Mouse (Mus musculus): Measurements from ENCODE around the gene Trio. TPM values are rescaled to one million over a fixed set of nuclear protein-coding genes. Genes with fewer than 3 reads are reported as not detected.

Trio gene
- polyA plus RNA-seq, 1 experiment from 2014 or later: 39.5 TPM

DNA sequence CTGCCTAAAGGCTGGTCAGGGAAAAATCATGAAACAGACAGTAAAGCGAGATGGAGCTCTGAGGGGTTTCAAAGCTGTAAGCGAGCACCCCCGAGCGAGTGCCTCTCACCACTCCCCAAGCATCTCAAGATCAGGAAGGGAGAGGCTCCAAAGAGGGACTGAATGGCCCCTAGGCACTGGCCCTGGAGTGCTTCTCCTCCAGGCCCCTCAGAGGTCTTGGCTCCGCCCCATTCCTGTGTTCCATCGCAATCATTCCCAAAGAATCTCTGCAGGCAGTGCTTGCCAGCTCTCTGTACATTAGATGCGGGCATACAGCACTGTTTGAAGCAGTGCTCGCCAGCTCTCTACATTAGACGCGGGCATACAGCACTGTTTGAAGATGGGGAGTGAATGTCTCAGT, 219.4 kb downstream of the Trio start:
- H3K36me3 ChIP-seq: peaks cover 59% of the 10 kb centered on the region
- WGBS: 71% methylated on average over 10 of the region's 10 CpGs

GRCm38 (mm10) chr15:27805654-27806053, 220.0 kb downstream of the Trio start:
- H3K4me2 ChIP-seq: no peak overlapping the region
- H3K9ac ChIP-seq: no peak overlapping the region
- no peak for ATAC-seq (ENCODE audit: low FRiP score)
- peaks cover 52% of the 10 kb centered on the region for H3K4me1 ChIP-seq (replicated peaks)
- no peaks in the 10 kb centered on the region for H3K9me3 ChIP-seq
- H3K4me3 ChIP-seq: no peak overlapping the region
- no peaks in the 10 kb centered on the region for H3K27me3 ChIP-seq
- WGBS: 92% methylated on average over 16 of the region's 16 CpGs
- H3K27ac ChIP-seq: 0 out of 2 replicates have a peak overlapping the region, but pooled peaks have one; percentile 3
- H3K36me3 ChIP-seq: peaks cover 59% of the 10 kb centered on the region

More for the DNA sequence above, 219.4 kb downstream of the Trio start:
- no peak overlapping the region for H3K4me2 ChIP-seq
- no peak overlapping the region for H3K4me3 ChIP-seq
- H3K9me3 ChIP-seq: no peaks in the 10 kb centered on the region
- peaks cover 56% of the 10 kb centered on the region for H3K4me1 ChIP-seq (replicated peaks)
- no peak overlapping the region for H3K9ac ChIP-seq
- H3K27ac ChIP-seq: no peak overlapping the region
- no peaks in the 10 kb centered on the region for H3K27me3 ChIP-seq
- no peak for ATAC-seq (ENCODE audit: low FRiP score)

- 72% methylated on average over 14 of the region's 14 CpGs for WGBS
- peaks cover 44% of the 10 kb centered on the region for H3K4me1 ChIP-seq (replicated peaks)
- H3K27me3 ChIP-seq: no peaks in the 10 kb centered on the region
- peak overlapping the region; percentile 67 for H3K27ac ChIP-seq
- ATAC-seq (ENCODE audit: low FRiP score): no peak
- no peak overlapping the region for H3K9ac ChIP-seq
- H3K4me2 ChIP-seq: no peak overlapping the region
- H3K9me3 ChIP-seq: no peaks in the 10 kb centered on the region
- H3K4me3 ChIP-seq: no peak overlapping the region
- peaks cover 61% of the 10 kb centered on the region for H3K36me3 ChIP-seq
These were observed 221.2 kb downstream of the Trio start for GRCm38 (mm10) chr15:27804447-27804846.

GRCm38 (mm10) chr15:27803568-27804345, 221.9 kb downstream of the Trio start:
- Histone ChIP-seq H3K4me3 (no peak overlapping the region), H3K27ac (peak overlapping the region; percentile 67), H3K27me3 (no peaks in the 10 kb centered on the region), H3K4me1 (replicated peaks) (peaks cover 42% of the 10 kb centered on the region), H3K9ac (no peak overlapping the region), H3K4me2 (no peak overlapping the region), H3K9me3 (no peaks in the 10 kb centered on the region), H3K36me3 (peaks cover 65% of the 10 kb centered on the region)
- no peak for ATAC-seq (ENCODE audit: low FRiP score)
- 78% methylated on average over 18 of the region's 18 CpGs for WGBS

- H3K4me1 ChIP-seq (replicated peaks): peaks cover 52% of the 10 kb centered on the region
- no peak overlapping the region for H3K4me2 ChIP-seq
- no peaks in the 10 kb centered on the region for H3K9me3 ChIP-seq
- no peak overlapping the region for H3K27ac ChIP-seq
- 74% methylated on average over 12 of the region's 12 CpGs for WGBS
- H3K9ac ChIP-seq: no peak overlapping the region
- peaks cover 80% of the 10 kb centered on the region for H3K36me3 ChIP-seq
- no peak overlapping the region for H3K4me3 ChIP-seq
- ATAC-seq (ENCODE audit: low FRiP score): no peak
- H3K27me3 ChIP-seq: no peaks in the 10 kb centered on the region
These were observed 223.4 kb downstream of the Trio start for GRCm38 (mm10) chr15:27802243-27802642.

DNA sequence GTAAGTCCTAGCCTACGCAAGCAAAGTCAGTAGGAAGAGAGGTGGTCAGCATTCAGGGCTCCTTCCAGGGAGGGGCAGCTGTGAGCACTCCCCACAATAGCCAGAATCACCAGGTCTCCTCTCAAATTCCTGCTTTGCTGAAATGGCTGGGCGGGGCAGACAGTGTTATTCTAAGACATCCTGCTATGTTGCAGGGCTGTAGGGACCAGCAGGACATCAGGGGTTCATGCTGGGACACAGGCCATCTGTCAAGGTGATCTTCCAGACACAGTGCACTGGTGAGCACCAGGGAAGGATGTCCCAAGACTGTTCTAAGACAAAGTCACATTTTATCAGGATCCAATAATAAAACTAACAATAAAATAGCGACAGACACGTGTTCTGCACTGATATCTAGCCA, 224.5 kb downstream of the Trio start:
- no peak overlapping the region for H3K9ac ChIP-seq
- 72% methylated on average over 4 of the region's 4 CpGs for WGBS
- H3K27ac ChIP-seq: no peak overlapping the region
- no peaks in the 10 kb centered on the region for H3K9me3 ChIP-seq
- no peaks in the 10 kb centered on the region for H3K27me3 ChIP-seq
- no peak overlapping the region for H3K4me2 ChIP-seq
- H3K4me1 ChIP-seq (replicated peaks): peaks cover 53% of the 10 kb centered on the region
- no peak overlapping the region for H3K4me3 ChIP-seq
- H3K36me3 ChIP-seq: peaks cover 83% of the 10 kb centered on the region
- ATAC-seq (ENCODE audit: low FRiP score): no peak

DNA sequence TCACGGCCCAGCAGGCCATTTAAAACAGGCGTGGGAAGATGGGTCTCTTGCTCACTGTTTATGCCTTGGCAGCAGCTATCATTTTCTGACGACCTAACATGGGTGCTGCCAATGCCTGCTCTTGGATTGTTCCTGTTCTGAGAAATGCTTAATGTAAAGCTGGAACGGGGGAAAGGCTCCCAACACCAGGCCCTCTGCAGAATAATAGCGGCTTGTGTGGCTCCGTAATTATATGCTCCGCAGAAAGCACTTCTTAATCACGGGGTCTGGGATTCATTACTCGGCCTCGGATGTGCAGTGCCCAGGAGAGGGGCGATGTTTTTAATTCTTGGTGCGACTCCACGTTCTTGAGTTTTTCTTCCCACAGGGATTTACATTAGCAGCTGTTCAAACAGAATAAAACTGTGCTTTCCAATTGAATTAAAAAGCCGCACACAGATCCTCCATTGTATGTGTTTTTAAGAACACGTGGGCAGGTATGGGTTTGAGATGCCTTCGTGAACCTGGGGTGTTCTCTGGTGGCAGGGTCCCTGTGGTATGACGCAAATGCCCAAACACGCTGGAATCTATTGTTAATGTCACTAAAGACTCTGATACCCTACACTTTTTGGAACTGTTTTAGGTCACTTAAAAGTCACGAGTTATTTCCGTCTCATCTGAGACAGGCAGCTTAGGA, 228.0 kb downstream of the Trio start:
- ATAC-seq (ENCODE audit: low FRiP score): peak; percentile 50; the same call in 1 of the 2 replicates
- WGBS: 56% methylated on average over 20 of the region's 20 CpGs
- H3K27me3 ChIP-seq: no peaks in the 10 kb centered on the region
- peaks cover 56% of the 10 kb centered on the region for H3K36me3 ChIP-seq
- peak overlapping the region; percentile 85 for H3K27ac ChIP-seq
- H3K4me3 ChIP-seq: no peak overlapping the region
- H3K9me3 ChIP-seq: no peaks in the 10 kb centered on the region
- H3K9ac ChIP-seq: peak overlapping the region; percentile 46
- no peak overlapping the region for H3K4me2 ChIP-seq
- H3K4me1 ChIP-seq (replicated peaks): peaks cover 55% of the 10 kb centered on the region

- Histone ChIP-seq H3K9ac (peak overlapping the region; percentile 46; the same call in 1 of the 2 replicates), H3K4me1 (replicated peaks) (peaks cover 60% of the 10 kb centered on the region), H3K36me3 (peaks cover 51% of the 10 kb centered on the region), H3K4me3 (no peak overlapping the region), H3K9me3 (no peaks in the 10 kb centered on the region), H3K27ac (peak overlapping the region; percentile 85), H3K4me2 (no peak overlapping the region), H3K27me3 (no peaks in the 10 kb centered on the region)
- 81% methylated on average over 7 of the region's 7 CpGs for WGBS
- ATAC-seq (ENCODE audit: low FRiP score): no peak
These were observed 228.8 kb downstream of the Trio start for GRCm38 (mm10) chr15:27796868-27797222.

- H3K4me3 ChIP-seq: no peak overlapping the region
- no peak for ATAC-seq (ENCODE audit: low FRiP score)
- H3K4me1 ChIP-seq (replicated peaks): peaks cover 58% of the 10 kb centered on the region
- H3K9ac ChIP-seq: no peak overlapping the region
- H3K36me3 ChIP-seq: peaks cover 45% of the 10 kb centered on the region
- no peak overlapping the region for H3K4me2 ChIP-seq
- no peaks in the 10 kb centered on the region for H3K9me3 ChIP-seq
- H3K27me3 ChIP-seq: no peaks in the 10 kb centered on the region
- 85% methylated on average over 22 of the region's 22 CpGs for WGBS
- peak overlapping the region; percentile 85 for H3K27ac ChIP-seq
These were observed 229.4 kb downstream of the Trio start for GRCm38 (mm10) chr15:27795942-27796867.

DNA sequence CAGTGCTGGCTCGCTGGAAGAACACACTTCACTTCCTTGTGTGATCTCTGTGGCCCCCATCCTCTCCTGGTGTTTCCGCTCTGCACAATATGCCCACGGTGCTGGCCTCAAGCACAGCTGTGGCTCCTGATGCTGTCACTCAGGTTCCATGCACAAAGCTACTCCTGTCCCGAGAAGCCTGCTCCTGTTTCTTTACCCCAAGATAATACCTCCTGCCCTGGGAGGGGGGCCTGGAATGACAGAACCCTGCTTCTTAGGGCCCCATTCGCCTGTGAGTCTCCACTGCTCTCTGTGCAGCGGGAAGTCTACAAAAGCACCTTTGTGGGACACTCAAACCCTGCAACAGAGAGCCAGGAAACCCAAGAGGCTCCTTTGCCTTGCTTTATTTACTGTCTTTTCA, 232.4 kb downstream of the Trio start:
- no peaks in the 10 kb centered on the region for H3K9me3 ChIP-seq
- WGBS: 40% methylated on average over 6 of the region's 6 CpGs
- peaks cover 74% of the 10 kb centered on the region for H3K4me1 ChIP-seq (replicated peaks)
- no peak for ATAC-seq (ENCODE audit: low FRiP score)
- H3K4me3 ChIP-seq: no peak overlapping the region
- H3K4me2 ChIP-seq: no peak overlapping the region
- H3K27ac ChIP-seq: peak overlapping the region; percentile 71
- 0 out of 2 replicates have a peak overlapping the region, but pooled peaks have one; percentile 2 for H3K9ac ChIP-seq
- no peaks in the 10 kb centered on the region for H3K27me3 ChIP-seq
- H3K36me3 ChIP-seq: peaks cover 20% of the 10 kb centered on the region

- ATAC-seq (ENCODE audit: low FRiP score): no peak
- WGBS: 43% methylated on average over 11 of the region's 11 CpGs
- Histone ChIP-seq H3K9me3 (no peaks in the 10 kb centered on the region), H3K4me2 (no peak overlapping the region), H3K4me3 (no peak overlapping the region), H3K36me3 (peaks cover 11% of the 10 kb centered on the region), H3K27me3 (no peaks in the 10 kb centered on the region), H3K4me1 (replicated peaks) (peaks cover 74% of the 10 kb centered on the region), H3K9ac (no peak overlapping the region), H3K27ac (peak overlapping the region; percentile 71)
These were observed 233.2 kb downstream of the Trio start for GRCm38 (mm10) chr15:27792473-27792872.

DNA sequence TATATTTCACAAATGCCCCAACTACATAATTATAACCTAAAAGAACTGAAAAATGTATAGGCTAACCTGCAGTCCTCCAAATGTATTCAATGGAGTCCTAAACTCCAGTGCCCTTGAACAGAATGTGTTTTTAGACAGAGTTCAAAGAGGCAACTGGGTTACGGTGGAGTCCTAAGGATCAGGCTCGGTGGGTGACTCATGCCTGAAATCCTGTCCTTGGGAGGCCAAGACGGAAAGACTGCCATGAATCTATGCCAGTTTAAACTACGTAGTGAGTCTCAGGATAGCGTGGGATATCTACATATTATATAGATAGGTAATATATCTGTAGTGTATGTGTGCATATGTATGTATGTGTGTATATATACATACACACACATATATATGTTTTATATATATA, 234.5 kb downstream of the Trio start:
- WGBS: 89% methylated on average over 5 of the region's 5 CpGs
- Histone ChIP-seq H3K9ac (no peak overlapping the region), H3K4me3 (no peak overlapping the region), H3K9me3 (no peaks in the 10 kb centered on the region), H3K4me1 (replicated peaks) (peaks cover 78% of the 10 kb centered on the region), H3K36me3 (peaks cover 4% of the 10 kb centered on the region; the same call in 1 of the 2 replicates), H3K27ac (no peak overlapping the region), H3K4me2 (no peak overlapping the region), H3K27me3 (no peaks in the 10 kb centered on the region)
- ATAC-seq (ENCODE audit: low FRiP score): no peak
